12 mouse cellular contexts compared by ENCODE assay signal in the genomic region with DNA sequence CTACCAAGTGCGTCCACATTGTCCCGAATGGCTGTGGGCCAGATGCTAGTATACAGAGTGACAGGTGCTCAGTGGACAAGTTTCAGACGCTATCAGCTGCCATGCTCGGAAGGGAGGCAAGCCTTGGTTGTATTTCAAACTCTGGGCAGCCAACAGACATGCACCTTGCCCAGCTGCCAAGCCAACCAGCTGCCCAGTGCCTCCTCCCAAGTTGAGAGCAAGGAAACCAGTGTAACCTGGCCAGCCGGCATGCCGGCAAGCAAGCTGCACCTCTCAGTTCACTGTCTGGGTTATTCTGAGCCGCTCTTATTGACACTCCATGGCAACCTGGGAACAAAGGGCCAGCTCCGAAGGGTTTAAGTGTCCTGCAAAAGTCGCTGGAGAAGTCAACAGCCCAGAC. TPM values are rescaled to one million over a fixed set of nuclear protein-coding genes. Genes with fewer than 3 reads are reported as not detected.
A peak's percentile ranks its signal among the peaks of the same experiment; 100 is the strongest.
DNase-seq lines count a peak whose midpoint lies in the region; ATAC-seq lines count a peak whose summit lies in the region.
"Had no signal": no experiment of that assay in that cellular context is flagged by ENCODE, and none has a peak within 500 bp of the region (broad histone marks: within the 10 kb centered on the region; RNA-seq: fewer than 3 reads in every experiment).

No protein-coding gene starts in this region.

- H3K27ac ChIP-seq in kidney, embryonic 15.5 days, result no peak overlapping the region
- H3K27ac ChIP-seq in stomach, embryonic 15.5 days, result no peak overlapping the region
- no peak overlapping the region for H3K27ac ChIP-seq in hindbrain, embryonic 10.5 days
- H3K27ac ChIP-seq in forebrain, embryonic 13.5 days, result no peak overlapping the region
- H3K27ac ChIP-seq: limb, embryonic 13.5 days; midbrain, embryonic 13.5 days had no signal

- DNase-seq in kidney, adult 8-10 months, result peak; percentile 40 to 48
- DNase-seq in heart, adult 18-20 months, result peak; percentile 63 to 81
- DNase-seq in kidney, adult 9 months, result peak; percentile 55
- DNase-seq in hindbrain, embryonic 10.5 days (ENCODE audit: low spot score), result no peak

- H3K4me2 ChIP-seq in kidney, embryonic 15.5 days, result no peak overlapping the region
- H3K4me2 ChIP-seq in stomach, embryonic 15.5 days, result no peak overlapping the region
- H3K4me2 ChIP-seq in forebrain, embryonic 13.5 days, result no peak overlapping the region
- H3K4me2 ChIP-seq: limb, embryonic 13.5 days; midbrain, embryonic 13.5 days had no signal

- peaks cover 22% of the 10 kb centered on the region for H3K4me1 ChIP-seq in kidney, embryonic 15.5 days
- H3K4me1 ChIP-seq in stomach, embryonic 15.5 days, result peaks cover 33% of the 10 kb centered on the region
- H3K4me1 ChIP-seq in hindbrain, embryonic 10.5 days (replicated peaks), result peaks cover 23% of the 10 kb centered on the region; the same call in 1 of the 2 replicates
- H3K4me1 ChIP-seq in forebrain, embryonic 13.5 days, result peaks cover 40% of the 10 kb centered on the region

- no peaks in the 10 kb centered on the region for H3K27me3 ChIP-seq in kidney, embryonic 15.5 days
- no peaks in the 10 kb centered on the region for H3K27me3 ChIP-seq in stomach, embryonic 15.5 days (replicated peaks)
- H3K27me3 ChIP-seq in hindbrain, embryonic 10.5 days (ENCODE audit: insufficient read depth, poor library complexity, severe bottlenecking), result no peaks in the 10 kb centered on the region
- no peaks in the 10 kb centered on the region for H3K27me3 ChIP-seq in forebrain, embryonic 13.5 days
- H3K27me3 ChIP-seq: limb, embryonic 13.5 days; midbrain, embryonic 13.5 days had no signal

- ATAC-seq in kidney, embryonic 15.5 days (replicated peaks; ENCODE audit: low FRiP score), result no peak
- ATAC-seq in stomach, embryonic 15.5 days (ENCODE audit: insufficient read depth, low FRiP score, low read depth), result peak; percentile 13; the same call in 1 of the 2 replicates
- ATAC-seq in erythroblast, adult 5-6 weeks (replicated peaks; ENCODE audit: low FRiP score, poor library complexity, severe bottlenecking), result no peak
- no peak for ATAC-seq in forebrain, embryonic 13.5 days
- ATAC-seq: hindbrain, embryonic 16.5 days; midbrain, embryonic 13.5 days had no signal

- WGBS in kidney, embryonic 15.5 days, result 90% methylated on average over 9 of the region's 9 CpGs
- 77% methylated on average over 9 of the region's 9 CpGs for WGBS in stomach, embryonic 15.5 days
- 86% methylated on average over 9 of the region's 9 CpGs for WGBS in hindbrain, embryonic 10.5 days
- 82% methylated on average over 9 of the region's 9 CpGs for WGBS in forebrain, embryonic 13.5 days

- no peak overlapping the region for H3K4me3 ChIP-seq in kidney, embryonic 15.5 days (replicated peaks)
- H3K4me3 ChIP-seq in stomach, embryonic 15.5 days (replicated peaks), result no peak overlapping the region
- no peak overlapping the region for H3K4me3 ChIP-seq in hindbrain, embryonic 10.5 days
- no peak overlapping the region for H3K4me3 ChIP-seq in forebrain, embryonic 13.5 days
- H3K4me3 ChIP-seq: limb, embryonic 13.5 days; midbrain, embryonic 13.5 days had no signal

- no peaks in the 10 kb centered on the region; the same call in 1 of the 2 replicates for H3K36me3 ChIP-seq in kidney, embryonic 15.5 days
- no peaks in the 10 kb centered on the region for H3K36me3 ChIP-seq in stomach, embryonic 15.5 days
- H3K36me3 ChIP-seq in hindbrain, embryonic 10.5 days, result peaks cover 7% of the 10 kb centered on the region; the same call in 1 of the 2 replicates
- no peaks in the 10 kb centered on the region for H3K36me3 ChIP-seq in forebrain, embryonic 13.5 days (ENCODE audit: poor library complexity, severe bottlenecking)
- H3K36me3 ChIP-seq: midbrain, embryonic 13.5 days had no signal

- H3K9me3 ChIP-seq in kidney, embryonic 15.5 days (replicated peaks), result no peaks in the 10 kb centered on the region
- no peaks in the 10 kb centered on the region for H3K9me3 ChIP-seq in stomach, embryonic 15.5 days
- H3K9me3 ChIP-seq in hindbrain, embryonic 10.5 days, result no peaks in the 10 kb centered on the region
- no peaks in the 10 kb centered on the region for H3K9me3 ChIP-seq in forebrain, embryonic 13.5 days (replicated peaks)
- H3K9me3 ChIP-seq: limb, embryonic 13.5 days; midbrain, embryonic 13.5 days had no signal

- no peak overlapping the region for H3K9ac ChIP-seq in kidney, embryonic 15.5 days
- no peak overlapping the region for H3K9ac ChIP-seq in stomach, embryonic 15.5 days
- no peak overlapping the region for H3K9ac ChIP-seq in forebrain, embryonic 13.5 days
- H3K9ac ChIP-seq: limb, embryonic 13.5 days; midbrain, embryonic 13.5 days had no signal

RNA-seq across cellular contexts. Expression of a gene that starts 19.4 kb away (rescaled TPM):
- polyA plus RNA-seq in kidney, embryonic 15.5 days (2015; fragmentation: Nextera tagmentation; extraction: Ambion mirVana), result not detected in 2 replicates
- not detected for total RNA-seq in heart, adult 18-20 months (2021)
- not detected in 2 replicates for polyA plus RNA-seq in stomach, embryonic 15.5 days (2015; fragmentation: Nextera tagmentation; extraction: Ambion mirVana)
- polyA plus RNA-seq in hindbrain, embryonic 10.5 days (2016; fragmentation: Nextera tagmentation; extraction: Ambion mirVana), result 0.17 TPM in 1 of 2 replicates, not detected in the other
- total RNA-seq in erythroblast, adult 5-6 weeks (2015; ENCODE audit: low replicate concordance), result not detected in 2 replicates
- total RNA-seq in erythroblast, adult 5-6 weeks (2017; ENCODE audit: low replicate concordance), result 1.4 TPM in 1 of 2 replicates, not detected in the other
- not detected in 2 replicates for polyA plus RNA-seq in forebrain, embryonic 13.5 days (2015; fragmentation: Nextera tagmentation; extraction: Ambion mirVana)
- polyA plus RNA-seq: cerebellum, adult 2 months; hindbrain, embryonic 16.5 days; limb, embryonic 13.5 days; midbrain, embryonic 13.5 days had no signal
